Mouse (Mus musculus) heart, embryonic 10.5 days (tissue): ENCODE results near the gene Srsf3. TPM values are rescaled to one million over a fixed set of nuclear protein-coding genes. Genes with fewer than 3 reads are reported as not detected.

Source experiments
- DNase-seq: peaks from one replicate; pipeline ENCODE4 v3.0.0-alpha.2; 2017; ENCODE audit warnings: low spot score
- H3K27ac ChIP-seq: fragments of 300-500 bp; sonication (generic); 2 replicates; pipeline ENCODE4 v1.5.1; 2016; ENCODE audit warnings: mild to moderate bottlenecking
- H3K27me3 ChIP-seq: fragments of 300-500 bp; sonication (generic); 2 replicates; pipeline ENCODE4 v1.6.1; 2016; ENCODE audit warnings: mild to moderate bottlenecking; ENCODE audit not compliant: poor library complexity, insufficient read depth, severe bottlenecking
- H3K36me3 ChIP-seq: fragments of 300-500 bp; sonication (generic); 2 replicates; pipeline ENCODE4 v1.6.1; 2016; ENCODE audit warnings: mild to moderate bottlenecking, moderate library complexity
- H3K4me1 ChIP-seq: fragments of 300-500 bp; sonication (generic); 2 replicates; pipeline ENCODE4 v1.6.1; 2016; ENCODE audit warnings: mild to moderate bottlenecking
- H3K4me3 ChIP-seq: fragments of 300-500 bp; sonication (generic); 2 replicates; pipeline ENCODE4 v1.5.1; 2016; ENCODE audit warnings: mild to moderate bottlenecking, moderate library complexity
- H3K9me3 ChIP-seq: fragments of 300-500 bp; sonication (generic); 2 replicates; pipeline ENCODE4 v1.6.1; 2016; ENCODE audit warnings: mild to moderate bottlenecking, moderate library complexity
- WGBS: fragments of 180-500 bp; shearing (Covaris S2); methylation state at CpG from one replicate; pipeline ENCODE4 v1.1.7; 2016; 5-methylcytosine and 5-hydroxymethylcytosine counted together
- polyA plus RNA-seq: library from polyadenylated mRNA; unstranded; fragments of >200 nt; fragmentation: Nextera tagmentation; extraction: Ambion mirVana; gene quantifications from 2 replicates; pipeline ENCODE4 v1.2.1, GENCODE M21; 2016

Srsf3 gene
- polyA plus RNA-seq, 1 experiment from 2014 or later, result 498 TPM

DNA sequence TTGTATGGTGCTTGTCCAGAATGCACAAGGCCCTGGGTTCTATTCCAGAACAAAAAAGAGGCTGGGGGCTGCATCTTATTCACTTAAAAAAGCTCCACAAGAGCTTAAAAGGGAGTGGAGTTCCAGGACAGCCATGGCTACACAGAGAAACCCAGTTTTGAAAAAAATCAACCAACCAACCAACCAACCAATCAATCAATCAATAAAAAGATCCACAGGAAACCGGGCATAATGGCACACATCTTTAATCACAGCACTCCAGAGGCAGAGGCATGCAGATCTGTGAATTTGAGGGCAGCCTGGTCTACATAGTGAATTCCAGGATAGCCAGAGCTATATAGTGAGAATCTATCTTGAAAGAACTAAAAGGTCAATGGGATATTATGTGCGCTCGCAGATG lies 27.4 kb upstream of the Srsf3 start:
- Histone ChIP-seq H3K27ac (no peak overlapping the region), H3K27me3 (no peaks in the 10 kb centered on the region), H3K9me3 (no peaks in the 10 kb centered on the region), H3K36me3 (peaks cover 19% of the 10 kb centered on the region), H3K4me3 (no peak overlapping the region), H3K4me1 (peaks cover 12% of the 10 kb centered on the region; the same call in 1 of the 2 replicates)
- 96% methylated on average over 3 of the region's 3 CpGs for WGBS
- no peak for DNase-seq

DNA sequence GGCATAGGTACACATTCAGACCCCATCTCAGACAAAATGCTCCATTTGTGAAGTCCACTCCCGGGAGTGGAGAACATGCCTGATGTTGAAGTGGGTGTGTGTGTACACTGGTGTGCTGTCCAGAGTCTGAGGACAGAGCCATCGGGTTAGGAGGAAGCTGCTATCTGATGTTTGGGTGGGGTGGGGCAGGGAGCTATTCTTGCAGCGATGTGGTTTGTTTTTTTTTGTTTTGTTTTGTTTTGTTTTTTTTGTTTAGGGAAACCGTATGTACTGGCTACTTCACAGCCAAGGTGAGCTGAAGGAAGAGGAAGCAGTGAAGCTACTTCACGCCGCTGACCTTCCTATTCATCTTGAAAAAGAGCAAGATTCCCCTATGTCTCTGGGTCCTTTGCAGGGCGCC lies 25.6 kb upstream of the Srsf3 start:
- Histone ChIP-seq H3K27ac (peak overlapping the region; percentile 96), H3K9me3 (no peaks in the 10 kb centered on the region), H3K36me3 (peaks cover 6% of the 10 kb centered on the region; the same call in 1 of the 2 replicates), H3K4me3 (peak overlapping the region; percentile 92), H3K27me3 (no peaks in the 10 kb centered on the region), H3K4me1 (peaks cover 12% of the 10 kb centered on the region; the same call in 1 of the 2 replicates)
- 10% methylated on average over 7 of the region's 7 CpGs for WGBS
- no peak for DNase-seq

GRCm38 (mm10) chr17:29007243-29007640 lies 25.2 kb upstream of the Srsf3 start:
- Histone ChIP-seq H3K4me3 (peak overlapping the region; percentile 92), H3K27me3 (no peaks in the 10 kb centered on the region), H3K4me1 (peaks cover 12% of the 10 kb centered on the region; the same call in 1 of the 2 replicates), H3K27ac (peak overlapping the region; percentile 96), H3K36me3 (peaks cover 6% of the 10 kb centered on the region; the same call in 1 of the 2 replicates), H3K9me3 (no peaks in the 10 kb centered on the region)
- no peak for DNase-seq
- WGBS, result under 1% methylated on average over 19 of the region's 19 CpGs

- under 1% methylated on average over 64 of the region's 65 CpGs for WGBS
- H3K4me3 ChIP-seq, result peak within 1 kb of the TSS; percentile 92
Measured at GRCm38 (mm10) chr17:29007641-29008325, 24.6 kb upstream of the Srsf3 start, which contains the start of gene Stk38. Gene Stk38 (minus strand): TSS chr17:29007995.

DNA sequence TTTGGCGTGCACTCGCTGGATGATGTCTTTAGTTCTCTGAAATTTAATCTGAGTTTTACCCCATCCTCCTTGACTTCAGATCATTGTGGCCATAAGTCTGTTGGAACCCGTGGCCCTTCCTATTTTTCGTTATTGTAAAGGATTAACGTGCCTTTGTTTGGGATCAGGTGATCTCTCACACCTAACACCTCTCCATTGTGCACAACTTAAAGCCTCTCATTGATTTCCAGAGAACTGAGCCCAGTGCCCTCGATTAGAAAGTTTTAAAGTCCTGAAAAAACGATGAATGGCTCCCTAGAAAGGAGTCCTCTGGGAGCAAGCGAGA lies 24.1 kb upstream of the Srsf3 start:
- no peaks in the 10 kb centered on the region for H3K27me3 ChIP-seq
- H3K9me3 ChIP-seq, result no peaks in the 10 kb centered on the region
- 17% methylated on average over 8 of the region's 8 CpGs for WGBS
- H3K4me3 ChIP-seq, result peak overlapping the region; percentile 92
- peaks cover 12% of the 10 kb centered on the region; the same call in 1 of the 2 replicates for H3K4me1 ChIP-seq
- DNase-seq, result no peak
- H3K27ac ChIP-seq, result peak overlapping the region; percentile 96
- H3K36me3 ChIP-seq, result peaks cover 6% of the 10 kb centered on the region; the same call in 1 of the 2 replicates

More at GRCm38 (mm10) chr17:29007641-29008325, 24.6 kb upstream of the Srsf3 start, which contains the start of gene Stk38:
- H3K27me3 ChIP-seq, result no peaks in the 10 kb centered on the region
- H3K36me3 ChIP-seq, result peaks cover 6% of the 10 kb centered on the region; the same call in 1 of the 2 replicates
- H3K4me1 ChIP-seq, result peaks cover 12% of the 10 kb centered on the region; the same call in 1 of the 2 replicates
- H3K9me3 ChIP-seq, result no peaks in the 10 kb centered on the region
- peak within 1 kb of the TSS; percentile 96 for H3K27ac ChIP-seq
- peak; percentile 94 for DNase-seq

- no peak overlapping the region for H3K4me3 ChIP-seq
- H3K27me3 ChIP-seq, result no peaks in the 10 kb centered on the region
- no peaks in the 10 kb centered on the region for H3K9me3 ChIP-seq
- peaks cover 6% of the 10 kb centered on the region; the same call in 1 of the 2 replicates for H3K36me3 ChIP-seq
- 82% methylated on average over 4 of the region's 4 CpGs for WGBS
- no peak for DNase-seq
- peaks cover 18% of the 10 kb centered on the region for H3K4me1 ChIP-seq
- no peak overlapping the region for H3K27ac ChIP-seq
Measured at GRCm38 (mm10) chr17:29009181-29009580, 23.2 kb upstream of the Srsf3 start.

DNA sequence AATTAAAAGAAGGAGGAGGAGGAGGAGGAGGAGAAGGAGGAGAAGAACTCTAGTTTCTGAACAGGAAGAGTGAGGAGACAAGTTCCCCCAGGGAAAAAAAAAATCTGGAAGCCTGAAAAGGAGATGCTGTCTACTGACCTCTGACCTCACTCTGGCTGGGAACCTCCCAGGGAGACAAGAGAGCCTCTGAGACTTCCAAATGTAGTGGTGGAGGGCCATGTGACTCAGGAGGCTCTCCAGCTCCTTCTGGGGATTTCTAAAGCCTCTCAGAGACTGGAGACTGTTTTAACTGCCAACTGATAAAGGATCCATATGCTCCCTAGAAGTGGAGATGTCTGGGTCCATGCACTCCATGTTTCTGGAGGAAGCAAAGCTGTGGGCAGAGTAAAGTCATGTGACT lies 18.2 kb upstream of the Srsf3 start:
- Histone ChIP-seq H3K9me3 (no peaks in the 10 kb centered on the region), H3K4me3 (no peak overlapping the region), H3K36me3 (no peaks in the 10 kb centered on the region), H3K4me1 (peaks cover 17% of the 10 kb centered on the region), H3K27ac (no peak overlapping the region), H3K27me3 (no peaks in the 10 kb centered on the region)
- no peak for DNase-seq

DNA sequence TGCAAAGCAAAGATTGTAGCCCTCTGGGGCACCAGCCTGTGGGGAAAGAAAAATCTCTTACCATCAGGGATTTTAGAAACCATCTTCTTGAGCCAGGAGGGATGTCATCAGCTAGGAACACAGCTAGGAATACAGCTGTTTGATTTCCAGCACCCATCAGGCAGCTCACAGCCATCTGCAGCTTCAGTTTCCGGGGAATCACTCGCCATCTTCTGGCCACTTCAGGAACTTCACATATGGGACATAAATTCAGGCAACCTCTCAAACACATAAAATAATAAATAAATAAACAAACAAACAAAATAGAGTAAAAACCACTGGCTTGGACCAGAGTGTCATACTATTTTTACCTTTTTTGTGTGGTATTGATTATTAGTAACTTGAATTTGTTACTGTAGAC lies 16.8 kb upstream of the Srsf3 start:
- H3K9me3 ChIP-seq, result no peaks in the 10 kb centered on the region
- no peaks in the 10 kb centered on the region for H3K27me3 ChIP-seq
- H3K4me1 ChIP-seq, result peaks cover 19% of the 10 kb centered on the region
- 23% methylated on average over 2 of the region's 2 CpGs for WGBS
- H3K4me3 ChIP-seq, result no peak overlapping the region
- no peaks in the 10 kb centered on the region for H3K36me3 ChIP-seq
- H3K27ac ChIP-seq, result no peak overlapping the region
- no peak for DNase-seq

- H3K4me3 ChIP-seq, result no peak overlapping the region
- no peaks in the 10 kb centered on the region for H3K9me3 ChIP-seq
- H3K27ac ChIP-seq, result no peak overlapping the region
- H3K36me3 ChIP-seq, result no peaks in the 10 kb centered on the region
- 79% methylated on average over 4 of the region's 4 CpGs for WGBS
- H3K4me1 ChIP-seq, result peaks cover 19% of the 10 kb centered on the region
- no peak for DNase-seq
- H3K27me3 ChIP-seq, result no peaks in the 10 kb centered on the region
Measured at GRCm38 (mm10) chr17:29016705-29017104, 15.7 kb upstream of the Srsf3 start.

GRCm38 (mm10) chr17:29018292-29018984 lies 14.0 kb upstream of the Srsf3 start:
- no peaks in the 10 kb centered on the region for H3K9me3 ChIP-seq
- peaks cover 19% of the 10 kb centered on the region for H3K4me1 ChIP-seq
- H3K4me3 ChIP-seq, result no peak overlapping the region
- WGBS, result 41% methylated on average over 11 of the region's 11 CpGs
- no peak for DNase-seq
- H3K36me3 ChIP-seq, result no peaks in the 10 kb centered on the region
- no peak overlapping the region for H3K27ac ChIP-seq
- H3K27me3 ChIP-seq, result no peaks in the 10 kb centered on the region

DNA sequence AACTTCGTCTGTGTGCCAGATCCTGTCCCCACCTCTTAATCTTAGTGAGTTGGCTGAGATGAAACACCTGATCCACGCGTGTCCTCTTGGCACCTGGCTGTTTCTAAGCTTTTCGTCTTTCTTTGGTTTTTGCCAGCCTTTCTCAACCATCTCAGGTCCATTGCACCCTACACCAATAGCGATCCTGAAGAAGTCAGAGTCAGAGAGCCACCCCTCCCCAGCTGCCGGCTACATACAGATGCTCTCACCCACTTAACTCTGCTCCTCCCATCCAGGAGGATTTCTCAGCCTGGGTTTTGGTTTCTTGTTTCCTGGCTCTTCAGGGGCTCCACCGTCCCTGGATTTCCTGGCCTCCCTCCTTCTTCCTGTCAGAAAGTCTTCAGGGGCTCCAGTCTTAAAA lies 13.0 kb upstream of the Srsf3 start:
- DNase-seq, result peak; percentile 63
- no peak overlapping the region for H3K27ac ChIP-seq
- H3K36me3 ChIP-seq, result no peaks in the 10 kb centered on the region
- 64% methylated on average over 7 of the region's 7 CpGs for WGBS
- peaks cover 14% of the 10 kb centered on the region for H3K4me1 ChIP-seq
- H3K27me3 ChIP-seq, result no peaks in the 10 kb centered on the region; the same call in 1 of the 2 replicates
- no peak overlapping the region for H3K4me3 ChIP-seq
- H3K9me3 ChIP-seq, result no peaks in the 10 kb centered on the region

GRCm38 (mm10) chr17:29020444-29020843 lies 12.0 kb upstream of the Srsf3 start:
- Histone ChIP-seq H3K9me3 (no peaks in the 10 kb centered on the region), H3K27me3 (no peaks in the 10 kb centered on the region; the same call in 1 of the 2 replicates), H3K36me3 (no peaks in the 10 kb centered on the region), H3K27ac (no peak overlapping the region), H3K4me3 (no peak overlapping the region), H3K4me1 (peaks cover 15% of the 10 kb centered on the region; the same call in 1 of the 2 replicates)
- DNase-seq, result peak; percentile 74

DNA sequence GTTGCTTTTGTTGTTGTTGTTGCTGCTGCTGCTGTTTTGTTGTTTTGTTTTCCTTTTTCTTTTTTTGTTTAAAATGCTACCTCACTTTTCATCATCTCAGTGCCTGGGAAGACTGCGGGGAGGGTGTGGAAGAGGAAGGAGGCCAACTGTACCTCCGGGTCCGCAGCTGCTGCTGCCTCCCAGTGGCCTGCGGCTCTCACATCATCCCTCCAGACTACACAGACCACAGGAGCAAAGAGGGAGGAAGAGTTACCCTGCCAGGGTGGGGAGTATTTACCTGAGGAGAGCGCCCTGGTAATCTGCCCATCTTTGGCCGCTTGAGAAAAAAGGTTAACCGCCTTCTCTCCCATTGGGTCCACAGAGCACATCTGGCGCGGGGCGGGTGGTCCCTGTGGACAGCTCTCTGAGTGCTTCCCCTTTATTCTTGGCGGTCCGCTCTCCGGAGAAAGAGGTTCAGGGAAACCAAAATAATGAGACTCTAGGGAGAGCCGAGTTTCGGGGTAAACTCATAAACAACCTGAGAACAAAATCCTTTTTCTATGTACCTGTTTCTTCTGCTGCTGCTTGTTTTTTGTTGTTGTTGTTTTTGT lies 10.1 kb upstream of the Srsf3 start:
- Histone ChIP-seq H3K4me3 (peak overlapping the region; percentile 33; the same call in 1 of the 2 replicates), H3K27me3 (no peaks in the 10 kb centered on the region; the same call in 1 of the 2 replicates), H3K9me3 (no peaks in the 10 kb centered on the region), H3K4me1 (peaks cover 18% of the 10 kb centered on the region; the same call in 1 of the 2 replicates), H3K27ac (no peak overlapping the region), H3K36me3 (no peaks in the 10 kb centered on the region)
- peak; percentile 54 for DNase-seq
- WGBS, result 23% methylated on average over 15 of the region's 15 CpGs
